Mouse (Mus musculus): ENCODE measurements around the gene Muc16. TPM values are rescaled to one million over a fixed set of nuclear protein-coding genes. Genes with fewer than 3 reads are reported as not detected.

The Muc16 gene
- polyA plus RNA-seq, 1 experiment from 2014 or later, result not detected

Small RNA genes within 50 kb of the gene (microRNA-seq; reads per million reads assigned to microRNA genes)
- gene Gm22854, result not detected

Other genes starting within 250 kb of the Muc16 start
- 0.08 and 0.21 TPM in 2 replicates for gene Mbd3l2, start 243.9 kb downstream of the Muc16 start, polyA plus RNA-seq (2015; fragmentation: Nextera tagmentation; extraction: Ambion mirVana)
- 29.6 and 36.1 TPM in 2 replicates for gene Zfp558, start 196.3 kb downstream of the Muc16 start, polyA plus RNA-seq (2015; fragmentation: Nextera tagmentation; extraction: Ambion mirVana)
- not detected in 2 replicates for gene Mbd3l1, start 196.2 kb downstream of the Muc16 start, polyA plus RNA-seq (2015; fragmentation: Nextera tagmentation; extraction: Ambion mirVana)
- gene Olfr24, start 89.5 kb upstream of the Muc16 start, polyA plus RNA-seq (2015; fragmentation: Nextera tagmentation; extraction: Ambion mirVana), result not detected in 2 replicates
- gene Olfr828, start 145.0 kb upstream of the Muc16 start, polyA plus RNA-seq (2015; fragmentation: Nextera tagmentation; extraction: Ambion mirVana), result not detected in 2 replicates
- gene Olfr829, start 180.4 kb upstream of the Muc16 start, polyA plus RNA-seq (2015; fragmentation: Nextera tagmentation; extraction: Ambion mirVana), result not detected in 2 replicates
- gene Olfr830, start 200.2 kb upstream of the Muc16 start, polyA plus RNA-seq (2015; fragmentation: Nextera tagmentation; extraction: Ambion mirVana), result not detected in 2 replicates